ENCODE assay signal across 9 mouse cellular contexts in genomic region chr3:131208265-131208891, GRCm38 (mm10).
DNase-seq lines count a peak whose midpoint lies in the region; ATAC-seq and TF ChIP-seq lines count a peak whose summit lies in the region.
"Had no signal": no experiment of that assay in that cellular context is flagged by ENCODE, and none has a peak within 500 bp of the region (broad histone marks: within the 10 kb centered on the region; RNA-seq: fewer than 3 reads in every experiment).

No protein-coding gene starts in this region.

- H3K27me3 ChIP-seq in liver, embryonic 12.5 days (replicated peaks), result peaks cover 17% of the 10 kb centered on the region
- no peaks in the 10 kb centered on the region for H3K27me3 ChIP-seq in MEL (ENCODE audit: control insufficient read depth in 1 of 2, insufficient read depth in 2 of 2, low read length in 2 of 2)
- peaks cover 73% of the 10 kb centered on the region for H3K27me3 ChIP-seq in megakaryocyte, embryonic 14.5 days (replicated peaks)
- no peaks in the 10 kb centered on the region for H3K27me3 ChIP-seq in cerebellum, adult 2 months (ENCODE audit: control insufficient read depth, insufficient read depth, low read length)

- no peaks in the 10 kb centered on the region for H3K4me1 ChIP-seq in liver, embryonic 12.5 days
- H3K4me1 ChIP-seq in MEL (ENCODE audit: control insufficient read depth in 1 of 2, insufficient read depth in 2 of 2, low read length in 2 of 2), result peaks cover 0 to 13% of the 10 kb centered on the region in 2 experiments; a peak in 2 of 4 replicates
- peaks cover 16% of the 10 kb centered on the region for H3K4me1 ChIP-seq in megakaryocyte, embryonic 14.5 days
- H3K4me1 ChIP-seq in cerebellum, adult 2 months (ENCODE audit: control insufficient read depth, insufficient read depth, low read length), result no peaks in the 10 kb centered on the region

- no peaks in the 10 kb centered on the region for H3K36me3 ChIP-seq in liver, embryonic 12.5 days
- H3K36me3 ChIP-seq in MEL (ENCODE audit: control insufficient read depth in 1 of 2, insufficient read depth in 2 of 2, low read length in 2 of 2), result peaks cover 0 to 6% of the 10 kb centered on the region in 2 experiments; a peak in 2 of 4 replicates
- H3K36me3 ChIP-seq in megakaryocyte, embryonic 14.5 days (replicated peaks; ENCODE audit: low read length), result no peaks in the 10 kb centered on the region

- no peaks in the 10 kb centered on the region for H3K79me2 ChIP-seq in MEL (ENCODE audit: control insufficient read depth, insufficient read depth, low read length, poor library complexity)

- DNase-seq in liver (peak; percentile 28), MEL (ENCODE audit: low read depth, low spot score) (peak; percentile 86)
- DNase-seq in spleen, postnatal 4 days (ENCODE audit: low spot score in 2 of 2), result peak; percentile 46 to 67
- DNase-seq in cerebellum, adult 2 months, result no peak
- no peak for DNase-seq in adrenal gland, adult 8-10 months
- no peak for DNase-seq in heart, adult 11 months
- DNase-seq: cerebellum, adult 18-20 months had no signal

- TF ChIP-seq POLR2A in MEL (IDR thresholded peaks at IDR 0.05; ENCODE audit: control insufficient read depth in 1 of 2, insufficient read depth in 1 of 2, low read depth in 1 of 2, low read length in 2 of 2, poor library complexity in 1 of 2), result peak; percentile 25 to 52; a peak in 1 of 4 replicates
- no peak for TF ChIP-seq POLR2A in cerebellum, adult 2 months (IDR thresholded peaks at IDR 0.05; ENCODE audit: borderline replicate concordance, insufficient read depth, low read length)

- no peak for TF ChIP-seq RAD21 in MEL (IDR thresholded peaks at IDR 0.05; ENCODE audit: low read depth, low read length)

- WGBS in liver, embryonic 12.5 days (ENCODE audit: insufficient replicate concordance), result 19% methylated on average over 13 of the region's 13 CpGs
- 52% methylated on average over 13 of the region's 13 CpGs for WGBS in cerebellum, adult 2 months

- peak; percentile 25 to 68; a peak in 2 of 4 replicates for TF ChIP-seq EP300 in MEL (IDR thresholded peaks at IDR 0.05; ENCODE audit: low read depth in 1 of 2, low read length in 2 of 2)

- H3K9me3 ChIP-seq in liver, embryonic 12.5 days (replicated peaks), result no peaks in the 10 kb centered on the region
- no peaks in the 10 kb centered on the region for H3K9me3 ChIP-seq in MEL (replicated peaks; ENCODE audit: insufficient read depth, low read length)
- peaks cover 21% of the 10 kb centered on the region for H3K9me3 ChIP-seq in megakaryocyte, embryonic 14.5 days

- ATAC-seq in liver, embryonic 12.5 days, result no peak

- H3K27ac ChIP-seq in liver, embryonic 12.5 days, result no peak overlapping the region
- peak overlapping the region; percentile 80 for H3K27ac ChIP-seq in MEL (ENCODE audit: control insufficient read depth, low read depth, low read length)
- H3K27ac ChIP-seq in cerebellum, adult 2 months (ENCODE audit: insufficient read depth, low read length), result no peak overlapping the region

- TF ChIP-seq CTCF in MEL (IDR thresholded peaks at IDR 0.05 in 2 of 3, conservative IDR thresholded peaks at IDR 0.05 in 1 of 3; ENCODE audit: control insufficient read depth in 1 of 3, insufficient read depth in 1 of 3, low read depth in 2 of 3, low read length in 3 of 3, poor library complexity in 1 of 3, severe bottlenecking in 1 of 3), result no peak
- no peak for TF ChIP-seq CTCF in cerebellum, adult 2 months (IDR thresholded peaks at IDR 0.05; ENCODE audit: borderline replicate concordance, insufficient read depth, low read depth, low read length)

- no peak overlapping the region for H3K4me2 ChIP-seq in liver, embryonic 12.5 days

- no peak overlapping the region for H3K4me3 ChIP-seq in liver, embryonic 12.5 days
- H3K4me3 ChIP-seq in MEL (ENCODE audit: control insufficient read depth in 1 of 2, insufficient read depth in 1 of 2, low read depth in 2 of 2, low read length in 2 of 2), result peak overlapping the region; percentile 28 to 45; a peak in 3 of 4 replicates
- H3K4me3 ChIP-seq in megakaryocyte, embryonic 14.5 days (replicated peaks), result peak overlapping the region; percentile 51
- no peak overlapping the region for H3K4me3 ChIP-seq in cerebellum, adult 2 months (replicated peaks; ENCODE audit: insufficient read depth, low read depth, low read length)

- H3K9ac ChIP-seq in liver, embryonic 12.5 days, result no peak overlapping the region
- peak overlapping the region; percentile 82 for H3K9ac ChIP-seq in MEL (ENCODE audit: control insufficient read depth, low read depth, low read length, poor library complexity, severe bottlenecking)

TF ChIP-seq in MEL, 35 proteins besides CTCF, POLR2A, EP300 and RAD21:
- TF ChIP-seq ZNF384 (IDR thresholded peaks at IDR 0.05; ENCODE audit: low read depth, low read length) (no peak), SMC3 (IDR thresholded peaks at IDR 0.05; ENCODE audit: low read depth, low read length) (no peak), USF1 (IDR thresholded peaks at IDR 0.05; ENCODE audit: low read depth, low read length) (no peak), MYC (IDR thresholded peaks at IDR 0.05; ENCODE audit: low read depth, low read length) (0 out of 2 replicates have a peak, but pooled peaks have one; percentile 46), GABPA (IDR thresholded peaks at IDR 0.05; ENCODE audit: low read depth, low read length) (no peak), UBTF (IDR thresholded peaks at IDR 0.05; ENCODE audit: borderline replicate concordance, insufficient read depth, low read depth, low read length) (no peak), TBP (IDR thresholded peaks at IDR 0.05; ENCODE audit: low read depth, low read length) (0 out of 2 replicates have a peak, but pooled peaks have one; percentile 50), MXI1 (IDR thresholded peaks at IDR 0.05; ENCODE audit: low read depth, low read length) (peak; percentile 36; the same call in 1 of the 2 replicates), ETS1 (IDR thresholded peaks at IDR 0.05; ENCODE audit: low read depth, low read length) (peak; percentile 37), USF2 (IDR thresholded peaks at IDR 0.05; ENCODE audit: borderline replicate concordance in 1 of 2, insufficient read depth in 1 of 2, low read depth in 1 of 2, low read length in 2 of 2) (no peak), ELF1 (IDR thresholded peaks at IDR 0.05; ENCODE audit: low read depth, low read length) (peak; percentile 32; the same call in 1 of the 2 replicates), ZC3H11A (IDR thresholded peaks at IDR 0.05; ENCODE audit: low read depth, low read length) (no peak), KAT2A (conservative IDR thresholded peaks at IDR 0.05; ENCODE audit: low read depth, low read length) (no peak), HCFC1 (IDR thresholded peaks at IDR 0.05; ENCODE audit: low read depth, low read length) (peak; percentile 36; the same call in 1 of the 2 replicates), MAZ (IDR thresholded peaks at IDR 0.05; ENCODE audit: low read depth, low read length) (peak; percentile 39; the same call in 1 of the 2 replicates), GATA1 (IDR thresholded peaks at IDR 0.05; ENCODE audit: low read depth, low read length) (0 out of 2 replicates have a peak, but pooled peaks have one; percentile 19)

Comparison
In these comparisons a context has a peak if more than half of its experiments do, and no peak if none do; other contexts are left out.
1. DNase-seq: peak in liver (single experiment), MEL (single experiment) and spleen, postnatal 4 days (2 of 2); none in cerebellum, adult 2 months (0 of 2), adrenal gland, adult 8-10 months (single experiment) and heart, adult 11 months (single experiment).
2. H3K4me3 ChIP-seq: peak in MEL (2 of 2) and megakaryocyte, embryonic 14.5 days (single experiment); none in liver, embryonic 12.5 days (single experiment) and cerebellum, adult 2 months (single experiment).